Mouse (Mus musculus) retina, postnatal 7 days (tissue): ENCODE results near the gene Gm47985.
"Not testable (repeated sequence)": the region's sequence is repeated elsewhere in the genome, so short reads cannot be mapped to it uniquely, and the experiment has no call there.

ENCODE experiments used
- DNase-seq: peaks from one replicate; pipeline ENCODE4 v3.0.0-alpha.2; 2012; ENCODE audit warnings: low read depth, low spot score

Gene Gm47985

GRCm38 (mm10) chr1:151177030-151177936 is 5.1 kb upstream of the Gm47985 start:
- no peak for DNase-seq

- no peak for DNase-seq
Observed at GRCm38 (mm10) chr1:151177937-151178271, 4.4 kb upstream of the Gm47985 start.

- DNase-seq: no peak
Observed at GRCm38 (mm10) chr1:151178505-151179083, 3.7 kb upstream of the Gm47985 start.

GRCm38 (mm10) chr1:151180167-151180566 is 2.2 kb upstream of the Gm47985 start:
- DNase-seq: no peak

- not testable (repeated sequence) for DNase-seq
Observed at GRCm38 (mm10) chr1:151186186-151186585, 3.8 kb downstream of the Gm47985 start.

- not testable (repeated sequence) for DNase-seq
Observed at GRCm38 (mm10) chr1:151186879-151187424, 4.6 kb downstream of the Gm47985 start.

- DNase-seq: no peak
Observed at GRCm38 (mm10) chr1:151188469-151188868, 6.1 kb downstream of the Gm47985 start.

- DNase-seq: not testable (repeated sequence)
Observed at GRCm38 (mm10) chr1:151192075-151192474, 9.7 kb downstream of the Gm47985 start, which contains the start of gene Gm8947. Gm8947 (plus strand) TSS chr1:151192376.

- DNase-seq: not testable (repeated sequence)
Observed at GRCm38 (mm10) chr1:151192739-151193138, 10.4 kb downstream of the Gm47985 start.

GRCm38 (mm10) chr1:151195986-151196385 is 13.6 kb downstream of the Gm47985 start:
- not testable (repeated sequence) for DNase-seq

- not testable (repeated sequence) for DNase-seq
Observed at GRCm38 (mm10) chr1:151196690-151197089, 14.4 kb downstream of the Gm47985 start.

GRCm38 (mm10) chr1:151198120-151198519 is 15.8 kb downstream of the Gm47985 start, which contains the start of gene Gm47995:
Gm47995 (plus strand) TSS chr1:151198448.
- DNase-seq: not testable (repeated sequence)

- DNase-seq: not testable (repeated sequence)
Observed at GRCm38 (mm10) chr1:151200620-151201019, 18.3 kb downstream of the Gm47985 start.

GRCm38 (mm10) chr1:151202771-151203170 is 20.4 kb downstream of the Gm47985 start:
- not testable (repeated sequence) for DNase-seq

- not testable (repeated sequence) for DNase-seq
Observed at GRCm38 (mm10) chr1:151203818-151204217, 21.5 kb downstream of the Gm47985 start, which contains the start of gene 3110040M04Rik. 3110040M04Rik (plus strand) TSS chr1:151204121.

- DNase-seq: not testable (repeated sequence)
Observed at GRCm38 (mm10) chr1:151208493-151208892, 26.2 kb downstream of the Gm47985 start.

GRCm38 (mm10) chr1:151208944-151209343 is 26.6 kb downstream of the Gm47985 start:
- DNase-seq: not testable (repeated sequence)

- DNase-seq: not testable (repeated sequence)
Observed at GRCm38 (mm10) chr1:151209824-151210355, 27.6 kb downstream of the Gm47985 start, which contains the start of gene Gm47996. Gm47996 (plus strand) TSS chr1:151210131.

- DNase-seq: not testable (repeated sequence)
Observed at GRCm38 (mm10) chr1:151211666-151212065, 29.3 kb downstream of the Gm47985 start.

GRCm38 (mm10) chr1:151214862-151215261 is 32.5 kb downstream of the Gm47985 start:
- DNase-seq: no peak

GRCm38 (mm10) chr1:151215985-151216384 is 33.6 kb downstream of the Gm47985 start:
- DNase-seq: no peak

GRCm38 (mm10) chr1:151216417-151216816 is 34.1 kb downstream of the Gm47985 start:
- no peak for DNase-seq
